Mouse (Mus musculus): ENCODE measurements at regions not wholly inside any gene's neighbourhood (a gene's known extent, or its start where the extent isn't known, plus 50 kb on each side); places are given as distances from the start of the nearest gene placed in this dataset.

DNA sequence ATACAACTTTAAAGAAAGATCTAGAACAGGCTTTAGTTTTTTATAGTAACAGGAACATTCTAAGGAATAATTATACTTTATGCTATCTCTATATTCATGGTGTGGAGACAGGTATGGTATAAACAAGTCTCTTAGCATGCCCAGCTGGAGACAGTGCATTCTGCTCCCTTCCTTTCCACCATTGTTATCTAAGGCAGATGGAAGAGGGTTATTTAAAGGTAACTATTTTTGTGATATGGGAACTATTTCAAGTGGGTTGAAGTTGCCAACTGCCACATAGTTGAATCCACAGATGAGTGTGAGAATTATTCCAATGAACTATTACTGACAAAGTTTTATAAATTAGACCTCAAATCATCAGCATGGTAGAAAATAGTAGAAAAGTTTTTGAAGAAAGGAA lies 148.9 kb upstream of the Rasa1 start:
- no peak for TF ChIP-seq CTCF (conservative IDR thresholded peaks at IDR 0.05; ENCODE audit: insufficient read depth, insufficient read length, low read depth, low read length)
- TF ChIP-seq POLR2A (IDR thresholded peaks at IDR 0.05; ENCODE audit: low read depth, low read length): no peak
